Mouse (Mus musculus): ENCODE data around the gene Dysf. TPM values are rescaled to one million over a fixed set of nuclear protein-coding genes. Genes with fewer than 3 reads are reported as not detected.

Dysf gene
- polyA plus RNA-seq, 1 experiment from 2014 or later, result 4.9 TPM

DNA sequence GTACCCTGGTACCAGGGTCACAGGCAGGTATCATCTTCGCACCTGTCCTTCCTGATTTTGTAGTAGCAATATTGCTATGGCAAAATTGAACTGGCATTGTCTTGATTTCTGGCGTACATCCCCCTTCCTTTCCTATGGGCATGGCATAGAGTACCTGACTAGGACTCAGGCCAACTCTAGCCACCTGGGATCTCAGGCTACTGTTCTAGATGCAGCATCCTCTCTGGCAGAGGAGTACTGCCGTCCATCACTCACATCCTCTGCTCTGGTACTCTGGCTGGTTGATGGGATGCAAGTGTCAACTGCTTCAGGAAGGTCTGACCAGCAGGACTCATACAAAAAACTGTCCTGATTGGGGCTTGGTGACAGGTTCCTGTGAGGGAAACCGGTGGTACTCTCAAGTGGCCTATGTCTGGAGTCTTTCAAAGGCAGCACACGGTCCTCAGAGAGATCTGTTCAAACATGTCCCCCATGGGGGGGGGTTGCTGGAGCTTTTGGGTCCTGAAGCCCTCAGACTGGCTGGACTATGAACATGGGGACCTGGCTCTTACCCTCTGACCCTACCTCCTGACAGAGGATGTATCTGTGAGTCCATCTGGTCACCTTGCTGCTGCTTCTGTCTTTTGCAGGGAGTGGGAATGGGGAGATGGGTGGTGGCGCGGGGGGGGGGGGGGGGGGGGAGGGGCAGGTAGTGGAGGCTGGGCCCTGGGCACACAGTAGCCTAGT lies 125.8 kb downstream of the Dysf start:
- Histone ChIP-seq H3K9me3 (ENCODE audit: control insufficient read depth, low read length) (no peaks in the 10 kb centered on the region), H3K9ac (ENCODE audit: low read depth, low read length) (no peak overlapping the region), H3K4me2 (replicated peaks; ENCODE audit: low read depth, low read length) (no peak overlapping the region), H3K36me3 (ENCODE audit: control insufficient read depth, insufficient read depth, low read length) (no peaks in the 10 kb centered on the region), H3K4me3 (ENCODE audit: low read depth, low read length) (no peak overlapping the region), H3K27me3 (ENCODE audit: control insufficient read depth, insufficient read depth, low read length) (no peaks in the 10 kb centered on the region), H3K27ac (ENCODE audit: low read depth, low read length) (0 out of 2 replicates have a peak overlapping the region, but pooled peaks have one; percentile 27), H3K4me1 (replicated peaks; ENCODE audit: control insufficient read depth, insufficient read depth, low read length) (no peaks in the 10 kb centered on the region; the same call in 1 of the 2 replicates)
- WGBS, result 78% methylated on average over 5 of the region's 7 CpGs
- peak; percentile 12; the same call in 1 of the 2 replicates for ATAC-seq (ENCODE audit: low FRiP score)
- peak; percentile 41 for DNase-seq (ENCODE audit: low spot score)

DNA sequence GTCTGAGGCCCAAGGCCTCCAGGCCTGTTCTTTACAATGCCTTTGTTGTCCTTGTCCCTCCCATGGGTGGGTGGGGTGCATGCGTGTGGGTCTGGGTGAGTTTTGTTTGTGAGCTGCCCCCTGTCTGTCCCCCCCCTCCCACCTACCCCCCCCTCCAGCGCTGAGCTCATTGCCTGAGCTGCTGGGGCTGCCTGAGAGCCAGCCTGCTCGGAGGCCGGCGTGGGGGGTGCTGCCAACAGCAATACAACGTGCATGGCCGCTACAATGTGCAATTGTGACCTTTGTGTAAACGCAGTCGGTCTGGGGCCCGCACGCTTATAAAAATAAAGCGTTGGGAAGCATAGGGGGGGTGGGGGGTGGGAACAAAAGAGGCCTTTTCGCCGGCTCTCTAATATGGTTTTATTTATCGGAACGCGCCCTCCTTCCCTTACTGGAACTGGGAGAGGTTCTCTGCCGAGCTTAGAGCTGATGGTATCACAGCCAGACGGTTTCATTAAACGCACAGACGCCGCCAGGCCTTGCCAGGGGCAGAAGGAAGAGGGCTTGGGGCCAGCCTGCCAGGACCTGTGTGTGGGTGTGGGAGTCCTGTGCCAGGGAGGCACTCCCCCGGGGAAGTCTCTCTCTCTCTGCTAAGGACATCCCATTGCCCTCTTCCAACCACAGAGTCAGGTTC lies 126.5 kb downstream of the Dysf start:
- H3K36me3 ChIP-seq (ENCODE audit: control insufficient read depth, insufficient read depth, low read length), result no peaks in the 10 kb centered on the region
- H3K9me3 ChIP-seq (ENCODE audit: control insufficient read depth, low read length), result no peaks in the 10 kb centered on the region
- WGBS, result 38% methylated on average over 22 of the region's 23 CpGs
- H3K4me1 ChIP-seq (replicated peaks; ENCODE audit: control insufficient read depth, insufficient read depth, low read length), result no peaks in the 10 kb centered on the region; the same call in 1 of the 2 replicates
- ATAC-seq (ENCODE audit: low FRiP score) (peak; percentile 90), DNase-seq (ENCODE audit: low spot score) (peak; percentile 66)
- H3K27ac ChIP-seq (ENCODE audit: low read depth, low read length), result peak overlapping the region; percentile 4; the same call in 1 of the 2 replicates
- peak overlapping the region; percentile 42; the same call in 1 of the 2 replicates for H3K9ac ChIP-seq (ENCODE audit: low read depth, low read length)
- H3K27me3 ChIP-seq (ENCODE audit: control insufficient read depth, insufficient read depth, low read length), result no peaks in the 10 kb centered on the region
- no peak overlapping the region for H3K4me3 ChIP-seq (ENCODE audit: low read depth, low read length)
- peak overlapping the region; percentile 14; the same call in 1 of the 2 replicates for H3K4me2 ChIP-seq (replicated peaks; ENCODE audit: low read depth, low read length)

GRCm38 (mm10) chr6:84135709-84136108 lies 127.3 kb downstream of the Dysf start:
- Histone ChIP-seq H3K36me3 (ENCODE audit: control insufficient read depth, insufficient read depth, low read length) (no peaks in the 10 kb centered on the region), H3K4me2 (replicated peaks; ENCODE audit: low read depth, low read length) (no peak overlapping the region), H3K27ac (ENCODE audit: low read depth, low read length) (no peak overlapping the region), H3K27me3 (ENCODE audit: control insufficient read depth, insufficient read depth, low read length) (no peaks in the 10 kb centered on the region), H3K9ac (ENCODE audit: low read depth, low read length) (no peak overlapping the region), H3K9me3 (ENCODE audit: control insufficient read depth, low read length) (no peaks in the 10 kb centered on the region), H3K4me3 (ENCODE audit: low read depth, low read length) (no peak overlapping the region), H3K4me1 (replicated peaks; ENCODE audit: control insufficient read depth, insufficient read depth, low read length) (no peaks in the 10 kb centered on the region; the same call in 1 of the 2 replicates)
- DNase-seq (ENCODE audit: low spot score) (no peak), ATAC-seq (ENCODE audit: low FRiP score) (no peak)
- 95% methylated on average over 9 of the region's 9 CpGs for WGBS

DNA sequence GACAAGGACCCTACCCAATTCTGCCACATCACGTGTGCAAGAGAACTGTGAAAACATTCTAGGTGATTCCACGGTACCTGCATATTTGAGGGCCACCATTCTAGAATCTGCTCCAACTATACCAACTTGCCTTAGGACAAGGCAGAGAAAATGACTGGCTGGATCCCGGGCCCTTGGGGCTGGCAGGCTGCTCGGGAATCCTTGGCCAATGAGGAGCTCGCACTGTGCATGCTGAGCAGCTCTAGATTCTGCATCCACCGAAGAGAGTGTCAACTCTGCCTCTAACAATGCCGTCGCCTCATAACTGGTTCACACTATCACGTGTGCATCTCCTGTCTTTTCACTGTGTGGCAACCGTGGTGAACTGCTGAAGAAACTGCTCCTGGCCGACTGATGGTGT lies 128.0 kb downstream of the Dysf start:
- Histone ChIP-seq H3K4me1 (replicated peaks; ENCODE audit: control insufficient read depth, insufficient read depth, low read length) (no peaks in the 10 kb centered on the region; the same call in 1 of the 2 replicates), H3K9ac (ENCODE audit: low read depth, low read length) (no peak overlapping the region), H3K27me3 (ENCODE audit: control insufficient read depth, insufficient read depth, low read length) (no peaks in the 10 kb centered on the region), H3K27ac (ENCODE audit: low read depth, low read length) (no peak overlapping the region), H3K4me2 (replicated peaks; ENCODE audit: low read depth, low read length) (no peak overlapping the region), H3K36me3 (ENCODE audit: control insufficient read depth, insufficient read depth, low read length) (no peaks in the 10 kb centered on the region), H3K9me3 (ENCODE audit: control insufficient read depth, low read length) (no peaks in the 10 kb centered on the region), H3K4me3 (ENCODE audit: low read depth, low read length) (no peak overlapping the region)
- DNase-seq (ENCODE audit: low spot score), result no peak
- 90% methylated on average over 11 of the region's 11 CpGs for WGBS
- ATAC-seq (ENCODE audit: low FRiP score), result no peak

- no peaks in the 10 kb centered on the region for H3K36me3 ChIP-seq (ENCODE audit: control insufficient read depth, insufficient read depth, low read length)
- ATAC-seq (ENCODE audit: low FRiP score), result no peak
- no peaks in the 10 kb centered on the region; the same call in 1 of the 2 replicates for H3K4me1 ChIP-seq (replicated peaks; ENCODE audit: control insufficient read depth, insufficient read depth, low read length)
- H3K27ac ChIP-seq (ENCODE audit: low read depth, low read length), result no peak overlapping the region
- 91% methylated on average over 14 of the region's 14 CpGs for WGBS
- H3K4me2 ChIP-seq (replicated peaks; ENCODE audit: low read depth, low read length), result no peak overlapping the region
- H3K4me3 ChIP-seq (ENCODE audit: low read depth, low read length), result no peak overlapping the region
- no peak overlapping the region for H3K9ac ChIP-seq (ENCODE audit: low read depth, low read length)
- no peaks in the 10 kb centered on the region for H3K27me3 ChIP-seq (ENCODE audit: control insufficient read depth, insufficient read depth, low read length)
- no peak for DNase-seq (ENCODE audit: low spot score)
- H3K9me3 ChIP-seq (ENCODE audit: control insufficient read depth, low read length), result no peaks in the 10 kb centered on the region
Observed at GRCm38 (mm10) chr6:84139932-84140331, 131.5 kb downstream of the Dysf start.

DNA sequence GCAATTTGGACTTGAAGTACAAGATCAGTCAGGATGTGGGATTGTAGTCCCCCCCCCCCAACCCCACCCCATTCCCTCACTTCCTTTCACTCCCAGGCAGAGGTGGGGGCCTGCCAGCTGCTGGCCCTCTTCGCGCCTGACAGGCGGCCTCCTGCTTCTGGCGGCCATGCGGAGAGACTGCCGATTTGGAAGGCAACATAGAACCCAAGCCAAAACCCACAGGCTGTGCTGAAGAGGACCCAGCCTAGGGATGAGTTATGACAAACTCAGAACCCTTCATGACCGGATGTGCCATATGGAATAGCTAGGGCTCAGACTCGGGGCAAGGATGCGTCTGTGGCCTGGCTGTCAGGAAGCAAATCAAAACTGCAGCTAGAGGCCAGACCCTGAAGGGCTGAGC lies 134.1 kb downstream of the Dysf start:
- Histone ChIP-seq H3K27ac (ENCODE audit: low read depth, low read length) (no peak overlapping the region), H3K9me3 (ENCODE audit: control insufficient read depth, low read length) (no peaks in the 10 kb centered on the region), H3K27me3 (ENCODE audit: control insufficient read depth, insufficient read depth, low read length) (no peaks in the 10 kb centered on the region), H3K36me3 (ENCODE audit: control insufficient read depth, insufficient read depth, low read length) (no peaks in the 10 kb centered on the region), H3K9ac (ENCODE audit: low read depth, low read length) (no peak overlapping the region), H3K4me2 (replicated peaks; ENCODE audit: low read depth, low read length) (no peak overlapping the region), H3K4me3 (ENCODE audit: low read depth, low read length) (no peak overlapping the region), H3K4me1 (replicated peaks; ENCODE audit: control insufficient read depth, insufficient read depth, low read length) (no peaks in the 10 kb centered on the region)
- DNase-seq (ENCODE audit: low spot score), result no peak
- 86% methylated on average over 9 of the region's 9 CpGs for WGBS
- no peak for ATAC-seq (ENCODE audit: low FRiP score)

DNA sequence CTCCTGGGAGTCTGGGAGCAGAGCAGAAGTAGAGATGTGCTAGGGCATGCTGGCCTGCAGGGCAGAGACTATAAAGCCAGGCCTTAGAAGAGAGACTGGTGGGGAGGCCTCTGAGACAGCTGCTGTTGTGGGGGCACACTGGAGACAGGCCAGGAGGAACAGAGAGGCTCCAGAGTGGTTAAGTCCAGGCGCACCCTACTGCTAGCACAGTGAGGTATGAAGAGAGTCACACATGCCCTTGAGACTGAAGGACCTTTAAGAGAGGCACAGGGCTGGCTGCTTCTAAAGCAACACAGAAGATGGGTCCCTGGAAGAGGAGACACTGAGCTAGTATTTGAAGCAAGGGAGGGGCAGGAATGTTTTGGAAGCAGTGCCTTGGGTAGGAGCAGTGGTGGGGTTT lies 134.9 kb downstream of the Dysf start:
- Histone ChIP-seq H3K9me3 (ENCODE audit: control insufficient read depth, low read length) (no peaks in the 10 kb centered on the region), H3K4me3 (ENCODE audit: low read depth, low read length) (no peak overlapping the region), H3K4me1 (replicated peaks; ENCODE audit: control insufficient read depth, insufficient read depth, low read length) (no peaks in the 10 kb centered on the region), H3K36me3 (ENCODE audit: control insufficient read depth, insufficient read depth, low read length) (no peaks in the 10 kb centered on the region), H3K27ac (ENCODE audit: low read depth, low read length) (no peak overlapping the region), H3K9ac (ENCODE audit: low read depth, low read length) (no peak overlapping the region), H3K4me2 (replicated peaks; ENCODE audit: low read depth, low read length) (no peak overlapping the region), H3K27me3 (ENCODE audit: control insufficient read depth, insufficient read depth, low read length) (no peaks in the 10 kb centered on the region)
- ATAC-seq (ENCODE audit: low FRiP score) (no peak), DNase-seq (ENCODE audit: low spot score) (no peak)
- WGBS, result 86% methylated on average over 1 of the region's 1 CpGs

- WGBS, result 82% methylated on average over 4 of the region's 4 CpGs
- no peak for DNase-seq (ENCODE audit: low spot score)
- Histone ChIP-seq H3K27ac (ENCODE audit: low read depth, low read length) (no peak overlapping the region), H3K27me3 (ENCODE audit: control insufficient read depth, insufficient read depth, low read length) (no peaks in the 10 kb centered on the region), H3K36me3 (ENCODE audit: control insufficient read depth, insufficient read depth, low read length) (no peaks in the 10 kb centered on the region), H3K9me3 (ENCODE audit: control insufficient read depth, low read length) (no peaks in the 10 kb centered on the region), H3K9ac (ENCODE audit: low read depth, low read length) (no peak overlapping the region), H3K4me1 (replicated peaks; ENCODE audit: control insufficient read depth, insufficient read depth, low read length) (no peaks in the 10 kb centered on the region), H3K4me2 (replicated peaks; ENCODE audit: low read depth, low read length) (no peak overlapping the region), H3K4me3 (ENCODE audit: low read depth, low read length) (no peak overlapping the region)
- no peak for ATAC-seq (ENCODE audit: low FRiP score)
Observed at GRCm38 (mm10) chr6:84144393-84144792, 136.0 kb downstream of the Dysf start.
